Mouse (Mus musculus) liver, embryonic 13.5 days (tissue): ENCODE measurements at regions not wholly inside any gene's neighbourhood (a gene's known extent, or its start where the extent isn't known, plus 50 kb on each side); places are given as distances from the start of the nearest gene placed in this dataset.

ENCODE experiments used
- ATAC-seq: fragments of 200-750 bp; cut with Nextera tagmentation; 2 replicates; pipeline ENCODE4 v1.8.0; 2017; ENCODE audit warnings: low read depth, mild to moderate bottlenecking, moderate number of reproducible peaks, moderate library complexity
- DNase-seq: peaks from one replicate; pipeline ENCODE4 v3.0.0; 2022
- H3K27ac ChIP-seq: fragments of 300-500 bp; sonication (generic); 2 replicates; pipeline ENCODE4 v1.5.1; 2015; ENCODE audit warnings: moderate library complexity, mild to moderate bottlenecking, inconsistent platforms
- H3K27me3 ChIP-seq: fragments of 300-500 bp; sonication (generic); 2 replicates; pipeline ENCODE4 v1.6.1; 2015; ENCODE audit warnings: mild to moderate bottlenecking, inconsistent platforms
- H3K36me3 ChIP-seq: fragments of 300-500 bp; sonication (generic); 2 replicates; pipeline ENCODE4 v1.6.1; 2015; ENCODE audit warnings: mild to moderate bottlenecking, inconsistent platforms
- H3K4me1 ChIP-seq: fragments of 300-500 bp; sonication (generic); replicated peaks from 2 replicates; pipeline ENCODE4 v1.6.1; 2015; ENCODE audit warnings: inconsistent platforms
- H3K4me2 ChIP-seq: fragments of 300-500 bp; sonication (generic); 2 replicates; pipeline ENCODE4 v1.6.1; 2015; ENCODE audit warnings: inconsistent platforms, mild to moderate bottlenecking, moderate library complexity
- H3K4me3 ChIP-seq: fragments of 300-500 bp; sonication (generic); replicated peaks from 2 replicates; pipeline ENCODE4 v1.5.1; 2015; ENCODE audit warnings: mild to moderate bottlenecking, inconsistent platforms
- H3K9ac ChIP-seq: fragments of 300-500 bp; sonication (generic); 2 replicates; pipeline ENCODE4 v1.6.1; 2015; ENCODE audit warnings: mild to moderate bottlenecking, inconsistent platforms
- H3K9me3 ChIP-seq: fragments of 300-500 bp; sonication (generic); replicated peaks from 2 replicates; pipeline ENCODE4 v1.6.1; 2016; ENCODE audit warnings: inconsistent platforms
- WGBS: fragments of 180-500 bp; shearing (Covaris S2); methylation state at CpG from one replicate; pipeline ENCODE4 v1.1.7; 2015; ENCODE audit not compliant: insufficient replicate concordance; 5-methylcytosine and 5-hydroxymethylcytosine counted together

GRCm38 (mm10) chr14:61985575-61985974 is 306.8 kb upstream of the Rnaseh2b start:
- no peak overlapping the region for H3K4me3 ChIP-seq
- H3K36me3 ChIP-seq, result no peaks in the 10 kb centered on the region
- H3K4me2 ChIP-seq, result no peak overlapping the region
- H3K9ac ChIP-seq, result no peak overlapping the region
- 54% methylated on average over 3 of the region's 3 CpGs for WGBS
- no peak overlapping the region for H3K27ac ChIP-seq
- H3K9me3 ChIP-seq, result no peaks in the 10 kb centered on the region
- ATAC-seq (no peak), DNase-seq (no peak)
- H3K27me3 ChIP-seq, result no peaks in the 10 kb centered on the region
- H3K4me1 ChIP-seq, result no peaks in the 10 kb centered on the region

DNA sequence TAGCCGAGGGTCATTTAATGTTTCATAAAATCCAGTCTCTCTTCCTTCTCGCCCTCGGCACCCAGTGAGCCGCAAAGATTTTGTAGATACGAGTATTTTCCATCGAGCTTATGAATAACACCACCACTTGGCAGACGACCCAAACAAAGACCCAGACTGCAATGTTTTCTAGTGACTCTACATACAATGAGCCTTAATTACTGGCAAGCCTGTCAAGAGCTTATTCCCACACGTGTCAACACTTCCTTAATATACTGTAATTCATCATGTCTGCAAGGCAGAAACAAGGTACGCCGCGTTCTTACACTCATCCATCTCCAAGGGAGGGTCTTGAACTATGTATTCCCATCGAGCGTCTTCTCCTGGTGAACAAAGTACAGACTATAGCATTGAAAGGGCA is 306.2 kb upstream of the Rnaseh2b start:
- Histone ChIP-seq H3K4me3 (no peak overlapping the region), H3K9ac (no peak overlapping the region), H3K4me1 (no peaks in the 10 kb centered on the region), H3K36me3 (no peaks in the 10 kb centered on the region), H3K9me3 (no peaks in the 10 kb centered on the region), H3K4me2 (no peak overlapping the region), H3K27me3 (no peaks in the 10 kb centered on the region), H3K27ac (no peak overlapping the region)
- ATAC-seq (no peak), DNase-seq (no peak)
- WGBS, result 69% methylated on average over 13 of the region's 13 CpGs

- WGBS, result 48% methylated on average over 1 of the region's 1 CpGs
- DNase-seq (no peak), ATAC-seq (no peak)
- no peak overlapping the region for H3K27ac ChIP-seq
- no peaks in the 10 kb centered on the region for H3K27me3 ChIP-seq
- H3K9ac ChIP-seq, result no peak overlapping the region
- no peak overlapping the region for H3K4me2 ChIP-seq
- no peak overlapping the region for H3K4me3 ChIP-seq
- no peaks in the 10 kb centered on the region for H3K4me1 ChIP-seq
- H3K36me3 ChIP-seq, result no peaks in the 10 kb centered on the region
- H3K9me3 ChIP-seq, result no peaks in the 10 kb centered on the region
Measured at GRCm38 (mm10) chr14:61995253-61995652, 297.1 kb upstream of the Rnaseh2b start.

DNA sequence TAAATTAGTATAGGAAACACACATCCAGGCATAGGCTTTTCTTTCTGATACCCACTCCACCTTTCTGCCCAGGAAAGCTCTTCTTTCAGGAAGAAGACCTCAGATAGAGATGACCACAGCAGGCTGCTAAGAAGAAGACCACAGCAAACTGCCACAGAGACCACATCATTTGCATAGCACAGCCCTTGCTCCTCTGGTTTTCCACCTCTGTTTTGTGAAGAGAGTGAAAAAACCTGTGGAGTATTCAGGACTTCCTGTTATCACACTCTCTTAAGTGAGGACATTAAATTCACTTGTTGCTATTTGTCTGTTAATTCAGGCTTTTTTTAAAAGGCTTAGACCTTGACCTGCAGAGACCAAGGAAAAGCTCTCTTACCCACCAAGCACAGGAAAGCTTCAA is 294.7 kb upstream of the Rnaseh2b start:
- H3K27me3 ChIP-seq, result no peaks in the 10 kb centered on the region
- no peak overlapping the region for H3K27ac ChIP-seq
- H3K36me3 ChIP-seq, result no peaks in the 10 kb centered on the region
- no peak overlapping the region for H3K9ac ChIP-seq
- no peak for DNase-seq
- H3K4me1 ChIP-seq, result no peaks in the 10 kb centered on the region
- no peak overlapping the region for H3K4me3 ChIP-seq
- no peak for ATAC-seq
- no peaks in the 10 kb centered on the region for H3K9me3 ChIP-seq
- H3K4me2 ChIP-seq, result no peak overlapping the region

DNA sequence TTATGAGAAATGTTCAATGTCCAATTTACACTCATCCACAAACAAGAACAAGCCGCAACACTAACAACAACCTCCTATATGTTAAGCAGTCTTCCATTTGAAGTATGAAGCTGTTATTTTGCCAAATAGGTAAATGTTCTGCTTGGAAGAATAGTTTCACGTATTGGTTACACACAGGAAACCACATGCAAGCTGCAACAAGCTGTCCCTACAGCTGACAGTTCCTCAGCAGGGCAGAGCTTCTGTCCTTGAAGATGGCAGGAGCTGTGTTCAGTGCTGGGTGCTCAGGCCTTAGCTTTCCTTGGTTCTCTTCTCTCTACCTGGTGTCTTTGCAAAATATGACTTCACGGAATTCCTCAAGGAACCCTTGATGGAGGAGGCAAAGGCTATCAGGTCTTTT is 294.1 kb upstream of the Rnaseh2b start:
- ATAC-seq (no peak), DNase-seq (no peak)
- H3K36me3 ChIP-seq, result no peaks in the 10 kb centered on the region
- H3K27me3 ChIP-seq, result no peaks in the 10 kb centered on the region
- H3K4me1 ChIP-seq, result no peaks in the 10 kb centered on the region
- H3K9me3 ChIP-seq, result no peaks in the 10 kb centered on the region
- H3K9ac ChIP-seq, result no peak overlapping the region
- H3K4me2 ChIP-seq, result no peak overlapping the region
- no peak overlapping the region for H3K4me3 ChIP-seq
- no peak overlapping the region for H3K27ac ChIP-seq
- WGBS, result 40% methylated on average over 3 of the region's 3 CpGs

DNA sequence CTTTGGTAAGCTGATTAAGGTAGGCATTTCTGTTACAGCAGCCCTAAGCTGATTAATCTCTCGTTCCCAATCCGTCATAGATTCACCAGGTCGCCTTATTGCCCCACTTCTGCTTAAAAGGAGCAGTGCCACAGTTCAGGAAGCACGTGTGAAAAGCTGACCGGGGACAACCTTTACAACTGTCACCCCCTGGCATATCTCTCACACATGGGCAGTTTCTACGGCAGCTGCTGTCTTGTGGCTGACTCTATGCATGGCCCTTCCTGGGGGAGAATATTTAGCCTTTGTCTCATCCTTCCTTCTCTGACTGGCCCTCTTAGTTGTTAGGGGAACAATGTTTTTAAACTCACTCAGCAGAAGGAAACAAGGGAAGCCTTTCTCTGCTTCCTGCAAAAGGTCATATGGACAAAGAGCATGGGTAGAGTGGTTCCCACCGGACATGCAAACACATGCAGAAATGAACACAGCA is 290.9 kb upstream of the Rnaseh2b start:
- Histone ChIP-seq H3K4me1 (no peaks in the 10 kb centered on the region), H3K9me3 (no peaks in the 10 kb centered on the region), H3K9ac (no peak overlapping the region), H3K27ac (no peak overlapping the region), H3K4me2 (no peak overlapping the region), H3K27me3 (no peaks in the 10 kb centered on the region), H3K36me3 (no peaks in the 10 kb centered on the region), H3K4me3 (no peak overlapping the region)
- WGBS, result 16% methylated on average over 7 of the region's 7 CpGs
- ATAC-seq (no peak), DNase-seq (no peak)

- no peaks in the 10 kb centered on the region for H3K36me3 ChIP-seq
- ATAC-seq (no peak), DNase-seq (no peak)
- H3K4me3 ChIP-seq, result no peak overlapping the region
- H3K9ac ChIP-seq, result no peak overlapping the region
- 65% methylated on average over 5 of the region's 5 CpGs for WGBS
- no peaks in the 10 kb centered on the region for H3K4me1 ChIP-seq
- no peak overlapping the region for H3K27ac ChIP-seq
- no peaks in the 10 kb centered on the region for H3K9me3 ChIP-seq
- H3K27me3 ChIP-seq, result no peaks in the 10 kb centered on the region
- no peak overlapping the region for H3K4me2 ChIP-seq
Measured at GRCm38 (mm10) chr14:62002131-62002530, 290.3 kb upstream of the Rnaseh2b start.

DNA sequence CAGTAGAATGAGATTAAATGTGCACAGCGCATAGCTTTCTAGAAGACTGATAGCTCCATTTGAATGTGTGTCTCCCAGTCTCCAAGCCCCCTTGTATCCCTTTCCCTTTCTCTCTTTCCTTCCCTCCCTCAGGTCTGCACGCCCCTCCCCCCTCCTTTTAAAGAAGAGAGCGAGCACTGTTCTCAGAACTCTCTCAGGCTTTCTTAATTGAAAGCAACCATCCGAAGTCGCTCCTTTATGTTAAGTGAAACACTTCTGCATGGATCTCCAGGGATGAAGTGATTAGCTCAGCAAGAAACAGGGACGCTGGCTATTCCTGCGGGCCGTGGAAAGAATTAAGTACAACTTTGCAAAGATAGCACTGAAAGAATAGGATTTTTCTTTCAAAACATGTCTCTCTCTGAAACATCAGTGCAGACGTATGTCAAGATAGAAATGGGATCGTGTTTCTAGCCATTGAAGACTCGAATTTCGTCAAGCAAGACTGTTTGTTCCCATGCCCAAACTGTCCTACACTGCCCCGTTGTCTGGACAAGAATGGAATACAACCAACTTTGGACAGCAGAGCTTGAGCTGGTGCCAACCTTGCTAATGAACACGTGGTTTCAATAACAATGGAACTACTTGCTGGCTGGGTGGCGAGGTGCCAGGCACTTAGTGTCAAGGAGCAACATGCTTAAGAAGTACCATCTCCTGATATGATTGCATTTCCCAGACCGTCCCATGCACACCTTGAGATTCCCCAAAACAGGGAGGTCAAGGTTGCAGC is 289.2 kb upstream of the Rnaseh2b start:
- Histone ChIP-seq H3K9ac (no peak overlapping the region), H3K27me3 (no peaks in the 10 kb centered on the region), H3K4me1 (no peaks in the 10 kb centered on the region), H3K36me3 (no peaks in the 10 kb centered on the region), H3K27ac (no peak overlapping the region), H3K9me3 (no peaks in the 10 kb centered on the region), H3K4me3 (no peak overlapping the region), H3K4me2 (no peak overlapping the region)
- DNase-seq, result no peak
- ATAC-seq, result no peak
- 67% methylated on average over 16 of the region's 16 CpGs for WGBS

GRCm38 (mm10) chr14:62003797-62004196 is 288.6 kb upstream of the Rnaseh2b start:
- H3K27me3 ChIP-seq, result no peaks in the 10 kb centered on the region
- no peak overlapping the region for H3K27ac ChIP-seq
- H3K4me1 ChIP-seq, result no peaks in the 10 kb centered on the region
- DNase-seq, result no peak
- WGBS, result 71% methylated on average over 2 of the region's 2 CpGs
- H3K9me3 ChIP-seq, result no peaks in the 10 kb centered on the region
- no peak overlapping the region for H3K4me3 ChIP-seq
- no peak overlapping the region for H3K4me2 ChIP-seq
- ATAC-seq, result no peak
- no peak overlapping the region for H3K9ac ChIP-seq
- no peaks in the 10 kb centered on the region for H3K36me3 ChIP-seq

DNA sequence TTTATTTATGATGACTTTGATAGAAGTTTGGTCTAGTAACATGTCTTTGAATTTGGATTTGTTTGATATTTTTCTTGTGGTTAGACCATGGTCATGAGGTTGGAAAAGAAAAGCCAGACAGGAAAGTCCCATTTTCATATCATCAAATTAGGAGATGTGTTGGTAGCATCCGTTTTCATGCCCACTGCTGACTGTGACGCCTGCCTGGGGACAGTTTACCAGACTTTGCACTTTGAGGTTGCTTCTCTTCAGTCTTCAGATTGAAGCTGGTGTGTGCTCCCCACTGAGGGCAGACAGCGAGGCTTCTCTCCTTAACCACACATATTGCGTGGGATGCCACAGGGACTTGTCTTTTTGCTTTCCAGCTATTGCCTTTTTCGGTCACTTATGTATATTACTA is 283.7 kb upstream of the Rnaseh2b start:
- DNase-seq (no peak), ATAC-seq (no peak)
- H3K4me2 ChIP-seq, result no peak overlapping the region
- H3K9me3 ChIP-seq, result no peaks in the 10 kb centered on the region
- no peaks in the 10 kb centered on the region for H3K36me3 ChIP-seq
- 70% methylated on average over 5 of the region's 5 CpGs for WGBS
- H3K27me3 ChIP-seq, result no peaks in the 10 kb centered on the region
- no peak overlapping the region for H3K9ac ChIP-seq
- no peak overlapping the region for H3K27ac ChIP-seq
- no peak overlapping the region for H3K4me3 ChIP-seq
- no peaks in the 10 kb centered on the region for H3K4me1 ChIP-seq

GRCm38 (mm10) chr14:62018804-62019203 is 273.6 kb upstream of the Rnaseh2b start:
- no peak for DNase-seq

DNA sequence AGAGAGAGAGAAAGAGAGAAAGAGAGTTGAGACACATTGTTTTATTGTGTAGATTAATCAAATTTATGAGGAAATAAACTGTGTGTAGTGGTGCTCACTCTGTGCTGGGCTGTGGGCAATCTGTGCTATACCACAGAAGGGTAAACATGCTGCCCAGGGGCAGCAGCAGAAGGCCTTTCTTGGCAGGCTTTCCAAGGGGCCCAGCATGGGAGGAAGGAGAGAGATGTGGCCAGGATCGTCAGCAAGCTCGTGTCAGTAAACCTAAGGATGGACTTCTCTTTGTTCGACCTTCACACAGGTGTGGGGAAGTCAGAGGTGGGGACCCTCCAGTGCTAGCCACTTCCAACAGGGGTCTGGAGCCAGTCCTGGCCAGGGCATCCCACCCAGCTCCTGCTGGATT is 271.4 kb upstream of the Rnaseh2b start:
- WGBS, result 54% methylated on average over 3 of the region's 3 CpGs
- no peak for DNase-seq
- no peaks in the 10 kb centered on the region for H3K36me3 ChIP-seq
- ATAC-seq, result no peak
- H3K4me1 ChIP-seq, result no peaks in the 10 kb centered on the region
- H3K4me2 ChIP-seq, result no peak overlapping the region
- H3K9ac ChIP-seq, result no peak overlapping the region
- no peaks in the 10 kb centered on the region for H3K27me3 ChIP-seq
- no peak overlapping the region for H3K27ac ChIP-seq
- no peak overlapping the region for H3K4me3 ChIP-seq
- H3K9me3 ChIP-seq, result no peaks in the 10 kb centered on the region

More at GRCm38 (mm10) chr14:62018804-62019203, 273.6 kb upstream of the Rnaseh2b start:
- Histone ChIP-seq H3K27me3 (no peaks in the 10 kb centered on the region), H3K9ac (no peak overlapping the region), H3K4me1 (no peaks in the 10 kb centered on the region), H3K9me3 (no peaks in the 10 kb centered on the region), H3K36me3 (no peaks in the 10 kb centered on the region), H3K27ac (no peak overlapping the region), H3K4me2 (no peak overlapping the region), H3K4me3 (no peak overlapping the region)
- 63% methylated on average over 4 of the region's 4 CpGs for WGBS
- no peak for ATAC-seq
